Mouse (Mus musculus): Measurements from ENCODE around the gene Aldh3a2. TPM values are rescaled to one million over a fixed set of nuclear protein-coding genes. Genes with fewer than 3 reads are reported as not detected.

Aldh3a2 gene
- 54.5 and 64.1 TPM in 2 replicates for polyA plus RNA-seq (2012; rRNA removed; ENCODE audit: low replicate concordance)

GRCm38 (mm10) chr11:61266551-61267533 is at the start of gene Aldh3a2:
TSS of gene Aldh3a2 (minus strand) at chr11:61267464.

GRCm38 (mm10) chr11:61207487-61208246 is 59.6 kb downstream of the Aldh3a2 start, which contains the start of gene Aldh3a1:
TSS of gene Aldh3a1 (plus strand) at chr11:61207537.

GRCm38 (mm10) chr11:61174821-61175658 is 92.2 kb downstream of the Aldh3a2 start, which contains the start of gene Usp22:
TSS of gene Usp22 (minus strand) at chr11:61175055.

Other genes starting within 250 kb of the Aldh3a2 start
- gene Kcnj12, start 244.9 kb downstream of the Aldh3a2 start, polyA plus RNA-seq (2012; rRNA removed; ENCODE audit: low replicate concordance): 0.26 and 0.51 TPM in 2 replicates
- gene Tnfrsf13b, start 140.7 kb downstream of the Aldh3a2 start, polyA plus RNA-seq (2012; rRNA removed; ENCODE audit: low replicate concordance): 3.5 and 7.9 TPM in 2 replicates
- 38.7 and 79.2 TPM in 2 replicates for gene Usp22, start 92.4 kb downstream of the Aldh3a2 start, polyA plus RNA-seq (2012; rRNA removed; ENCODE audit: low replicate concordance)
- gene Aldh3a1, start 59.9 kb downstream of the Aldh3a2 start, polyA plus RNA-seq (2012; rRNA removed; ENCODE audit: low replicate concordance): 0.09 and 0.87 TPM in 2 replicates
- gene Slc47a2, start 75.4 kb upstream of the Aldh3a2 start, polyA plus RNA-seq (2012; rRNA removed; ENCODE audit: low replicate concordance): 0.19 TPM in 1 of 2 replicates, not detected in the other
- 0.10 and 0.39 TPM in 2 replicates for gene Slc47a1, start 110.9 kb upstream of the Aldh3a2 start, polyA plus RNA-seq (2012; rRNA removed; ENCODE audit: low replicate concordance)
- gene Rnf112, start 186.7 kb upstream of the Aldh3a2 start, polyA plus RNA-seq (2012; rRNA removed; ENCODE audit: low replicate concordance): 0.29 and 2.5 TPM in 2 replicates
- 74.0 and 1,092 TPM in 2 replicates for gene Mfap4, start 218.0 kb upstream of the Aldh3a2 start, polyA plus RNA-seq (2012; rRNA removed; ENCODE audit: low replicate concordance)
- gene Mapk7, start 226.9 kb upstream of the Aldh3a2 start, polyA plus RNA-seq (2012; rRNA removed; ENCODE audit: low replicate concordance): 26.9 and 63.8 TPM in 2 replicates
- 17.0 and 68.2 TPM in 2 replicates for gene B9d1, start 237.7 kb upstream of the Aldh3a2 start, polyA plus RNA-seq (2012; rRNA removed; ENCODE audit: low replicate concordance)